Mouse (Mus musculus): ENCODE measurements around the gene Ceacam10.
"Not testable (repeated sequence)": the region's sequence is repeated elsewhere in the genome, so short reads cannot be mapped to it uniquely, and the experiment has no call there.

Ceacam10 gene

DNA sequence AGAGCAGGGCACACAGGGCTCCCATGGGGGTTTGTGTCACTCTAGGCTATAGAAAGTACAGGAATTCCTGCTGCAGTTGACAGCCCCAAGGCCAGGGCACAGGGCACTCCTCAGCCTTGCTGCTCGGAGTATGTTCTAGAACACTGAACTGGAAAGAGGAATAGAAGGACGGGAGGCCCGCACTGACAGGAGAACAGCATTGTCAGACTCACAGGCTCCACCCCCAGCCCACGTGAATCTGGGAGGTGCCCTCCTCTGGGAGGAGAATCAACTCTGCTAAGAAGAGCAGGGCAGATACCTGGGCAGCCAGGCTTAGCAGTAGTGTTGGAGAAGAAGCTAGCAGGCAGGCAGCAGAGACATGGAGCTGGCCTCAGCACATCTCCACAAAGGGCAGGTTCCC, at the start of gene Ceacam10:
Gene Ceacam10, plus strand, starts transcription at position 289 of the 400 bp plus-strand sequence.
- not testable (repeated sequence) for DNase-seq

DNA sequence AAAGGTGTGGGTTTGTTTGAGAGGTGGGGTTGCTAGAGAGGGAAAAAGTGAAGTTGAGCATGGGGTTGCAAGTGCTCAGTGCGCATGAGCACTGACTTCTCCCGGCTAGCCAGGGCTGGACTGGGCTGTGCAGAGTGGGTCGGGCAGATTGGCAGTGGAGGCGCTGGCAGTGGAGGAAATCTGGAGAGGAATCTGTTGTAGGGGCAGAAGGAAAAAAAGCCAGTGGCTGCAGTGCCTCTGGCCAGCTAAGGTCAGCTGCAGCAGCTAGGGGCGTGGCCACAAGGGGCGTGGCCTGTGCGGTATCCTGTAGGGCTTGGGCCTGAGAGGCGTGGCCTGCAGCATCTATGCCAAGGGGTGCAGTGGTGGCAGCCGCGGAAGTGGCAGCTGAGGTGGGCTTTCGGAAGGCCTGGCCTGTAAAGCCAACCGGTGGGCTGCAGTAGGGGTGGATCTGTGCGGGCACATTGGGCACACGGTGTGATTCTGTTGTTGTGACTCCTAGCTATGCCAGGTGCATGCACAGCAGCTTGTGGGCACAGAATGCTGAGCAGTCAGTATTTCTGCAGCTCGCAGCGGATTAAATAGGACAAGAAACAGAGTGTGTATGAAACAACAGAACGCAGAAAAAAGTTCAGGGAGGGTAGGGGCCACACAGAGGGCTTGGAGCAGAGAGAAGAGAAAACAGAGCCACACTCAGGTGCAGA, 40.9 kb upstream of the Ceacam10 start:
- no peak for DNase-seq

DNA sequence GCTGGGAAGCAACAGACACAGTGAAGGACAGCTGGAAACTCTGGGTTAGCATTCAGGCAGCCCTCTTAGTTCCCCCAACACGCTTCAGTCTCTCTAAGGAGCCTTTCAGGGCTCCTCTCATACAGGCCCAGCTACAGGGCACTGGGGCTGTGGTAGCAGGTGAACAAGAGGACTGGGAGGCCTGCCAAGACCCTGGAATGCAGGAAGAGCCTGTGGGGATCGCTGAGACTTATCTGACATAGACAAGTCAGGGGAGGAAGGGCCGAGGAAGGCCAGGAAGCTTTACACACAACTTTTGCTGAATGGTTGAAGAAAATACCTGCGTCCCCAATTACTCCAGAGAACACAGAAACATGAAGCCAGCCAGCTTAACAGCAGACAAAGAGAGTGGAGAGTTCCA, 26.3 kb upstream of the Ceacam10 start:
- DNase-seq, result no peak

DNA sequence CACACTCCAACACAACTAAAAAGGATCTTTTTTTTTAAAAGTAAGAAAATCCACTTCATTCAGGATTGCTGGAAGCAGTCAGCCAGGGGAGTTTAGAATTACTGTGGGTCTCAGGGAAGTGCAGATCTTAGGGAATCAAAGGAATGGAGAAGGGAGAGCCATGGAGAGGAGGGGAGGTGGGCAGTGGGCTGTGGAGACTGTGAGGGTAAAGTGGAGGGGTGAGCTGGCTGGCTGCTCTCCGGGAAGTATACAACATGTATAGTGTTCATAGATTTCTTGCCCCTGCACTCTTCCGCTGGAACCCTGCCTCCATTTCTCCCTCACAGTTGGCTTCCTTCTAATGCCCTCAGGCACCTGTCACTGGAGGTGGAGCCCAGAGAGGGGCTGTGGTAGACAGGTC, 25.4 kb upstream of the Ceacam10 start:
- no peak for DNase-seq

DNA sequence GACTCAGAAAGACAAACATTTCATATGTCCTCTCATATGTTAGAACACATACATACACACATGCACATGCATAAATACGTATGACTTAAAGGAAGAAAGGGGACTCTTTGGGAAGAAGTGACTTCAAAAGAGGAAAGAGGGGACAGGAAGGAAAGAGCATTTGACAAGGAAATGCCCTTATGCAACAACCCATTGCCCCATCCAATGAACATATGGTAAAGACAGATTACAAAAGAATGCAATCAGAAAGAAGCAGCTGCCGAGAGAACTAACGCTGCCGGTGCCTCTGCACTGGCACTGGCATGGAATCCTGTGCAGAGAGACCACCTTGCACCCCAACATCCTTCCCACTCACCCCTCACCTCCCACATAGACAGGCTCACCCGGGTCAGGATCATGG, 23.5 kb upstream of the Ceacam10 start:
- no peak for DNase-seq

DNA sequence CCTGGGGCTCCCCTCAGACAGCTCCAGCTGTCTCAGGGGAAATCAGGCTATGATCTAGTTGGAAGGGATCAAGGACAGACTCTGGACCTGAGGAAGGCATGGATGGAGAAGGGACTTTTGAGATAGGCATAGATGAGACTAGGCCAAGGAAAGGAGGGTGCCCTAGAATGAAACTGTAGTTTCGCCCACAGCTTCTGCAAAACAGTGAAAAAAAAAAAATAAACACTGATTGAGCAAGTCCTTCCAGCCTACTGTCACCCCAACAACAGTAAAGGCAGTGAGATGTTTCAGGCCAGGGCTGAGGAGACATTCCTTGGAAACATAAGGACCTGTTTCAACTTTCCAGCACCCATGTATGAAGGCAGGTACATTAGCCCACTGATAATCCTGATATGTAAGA, 18.5 kb upstream of the Ceacam10 start:
- DNase-seq, result no peak

DNA sequence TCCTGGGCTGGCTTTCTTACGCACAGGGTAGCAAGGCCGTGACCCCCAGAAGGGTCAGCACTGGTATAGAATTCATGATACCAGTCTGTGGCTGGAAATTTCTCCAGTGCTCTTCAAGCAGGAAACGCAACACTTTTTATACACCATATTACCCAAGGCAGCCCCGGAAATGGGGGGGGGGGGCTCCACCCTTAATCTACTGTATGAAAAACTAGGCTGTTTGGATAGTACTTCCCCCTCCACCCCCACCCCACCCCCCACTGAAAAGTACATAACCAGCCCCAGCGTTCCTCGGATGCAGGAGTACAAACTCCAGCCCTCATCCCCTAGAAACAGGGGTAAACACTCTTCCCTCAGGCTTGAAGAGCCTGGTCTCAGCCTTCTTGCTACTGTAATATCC, 16.8 kb upstream of the Ceacam10 start, which contains the start of gene Cd177:
Gene Cd177, minus strand, starts transcription at position 101 of the 400 bp plus-strand sequence.
- DNase-seq, result no peak

DNA sequence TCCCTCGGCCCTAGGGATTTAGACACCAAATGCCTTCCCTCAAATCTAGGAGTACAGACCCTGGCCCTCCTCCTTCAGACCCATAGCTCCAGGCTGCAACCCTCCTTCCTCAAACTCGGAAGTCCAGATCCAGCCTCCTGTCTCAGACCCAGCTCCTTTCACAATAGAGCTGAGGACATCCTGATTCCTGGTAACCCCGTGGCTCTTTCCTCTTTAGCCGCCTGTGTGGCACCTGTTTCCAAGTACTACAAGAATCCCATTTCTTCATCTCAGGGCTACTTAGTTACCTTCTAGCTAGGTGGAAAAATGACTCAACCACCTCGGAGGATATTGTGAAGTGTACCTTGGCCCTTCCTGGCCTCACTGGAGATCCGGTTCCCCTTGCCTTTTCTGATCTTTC, 15.8 kb upstream of the Ceacam10 start:
- no peak for DNase-seq

DNA sequence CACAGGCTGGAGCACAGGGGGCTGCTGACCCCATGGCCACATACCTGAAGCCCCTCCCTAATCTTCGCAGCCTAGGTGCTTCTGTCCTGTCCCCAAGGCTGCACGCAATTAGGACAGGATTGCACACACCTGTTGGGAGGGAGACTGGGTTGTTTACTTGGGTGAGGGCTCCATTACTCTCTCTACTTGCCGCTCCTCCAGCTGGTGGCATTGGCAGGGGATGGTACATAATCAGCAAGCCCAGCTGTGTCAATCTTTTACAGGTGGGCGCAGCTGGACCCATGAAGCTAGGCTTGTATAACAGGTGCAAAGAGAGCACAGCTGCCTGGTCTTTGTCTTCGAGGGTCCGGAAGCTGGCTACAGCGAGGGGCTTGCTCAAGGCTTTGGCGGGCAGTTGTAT, 14.4 kb upstream of the Ceacam10 start:
- no peak for DNase-seq

DNA sequence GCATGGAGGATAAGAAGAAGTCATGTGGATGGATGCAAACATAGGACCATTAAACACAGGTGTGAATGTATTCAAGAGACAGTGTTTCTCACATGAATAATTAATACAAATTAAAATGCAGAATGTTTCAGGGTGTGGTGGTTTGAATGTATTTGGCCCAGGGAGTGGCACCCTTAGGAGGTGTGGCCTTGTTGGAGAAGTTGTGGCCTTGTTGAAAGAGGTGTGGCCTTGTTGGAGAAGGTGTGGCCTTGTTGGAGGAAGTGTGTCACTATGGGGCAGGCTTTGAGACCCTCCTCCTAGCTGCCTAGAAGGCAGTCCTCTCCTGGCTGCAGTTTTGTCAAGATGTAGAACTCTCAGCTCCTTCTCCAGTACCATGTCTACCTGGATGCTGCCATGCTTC, 5.6 kb upstream of the Ceacam10 start:
- DNase-seq, result no peak

DNA sequence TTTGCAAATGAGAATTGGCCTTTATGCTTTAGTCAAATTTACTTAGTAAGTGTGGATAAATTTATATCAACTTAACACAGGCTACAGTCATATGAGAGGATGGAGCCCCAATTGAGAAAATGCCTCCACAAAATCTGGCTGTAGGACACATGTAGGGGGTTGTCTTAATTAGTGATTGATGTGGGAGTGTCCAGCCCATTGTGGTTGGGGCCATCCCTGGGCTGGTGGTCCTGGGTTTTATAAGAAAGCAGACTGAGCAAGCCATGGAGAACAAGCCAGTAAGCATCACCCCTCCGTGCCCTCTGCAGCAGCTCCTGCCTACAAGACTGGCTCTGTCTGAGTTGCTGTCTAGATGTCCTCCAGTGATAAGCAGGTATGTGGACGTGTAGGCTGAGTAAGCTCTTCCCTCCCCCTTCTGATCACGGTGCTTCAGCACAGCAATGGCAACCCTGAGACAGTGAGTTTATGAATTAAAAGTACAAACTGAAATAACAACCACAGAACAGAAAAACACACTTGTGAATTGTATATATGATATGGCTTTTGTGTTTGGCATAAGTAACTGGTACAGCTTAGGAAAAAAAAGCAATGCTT, 3.0 kb upstream of the Ceacam10 start:
- no peak for DNase-seq

DNA sequence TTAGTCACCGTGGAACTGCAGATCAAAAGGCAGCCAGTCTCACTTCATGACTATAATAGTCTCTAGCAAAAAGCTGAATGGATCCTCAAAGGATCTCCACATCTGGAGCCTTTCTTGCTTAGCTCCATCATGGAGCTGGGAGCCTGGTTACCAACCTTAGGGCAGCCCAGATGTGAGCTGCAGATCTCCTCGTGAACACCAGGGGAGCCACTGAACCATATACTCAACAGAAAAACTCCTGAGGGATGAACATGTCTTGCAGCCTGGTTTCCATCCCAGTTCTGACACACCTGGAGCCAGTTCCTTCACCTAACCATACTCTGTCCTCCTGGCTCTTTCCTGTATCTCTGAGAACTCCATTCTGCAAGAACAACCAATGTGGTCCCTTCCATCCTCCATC, 861 bp upstream of the Ceacam10 start:
- no peak for DNase-seq

DNA sequence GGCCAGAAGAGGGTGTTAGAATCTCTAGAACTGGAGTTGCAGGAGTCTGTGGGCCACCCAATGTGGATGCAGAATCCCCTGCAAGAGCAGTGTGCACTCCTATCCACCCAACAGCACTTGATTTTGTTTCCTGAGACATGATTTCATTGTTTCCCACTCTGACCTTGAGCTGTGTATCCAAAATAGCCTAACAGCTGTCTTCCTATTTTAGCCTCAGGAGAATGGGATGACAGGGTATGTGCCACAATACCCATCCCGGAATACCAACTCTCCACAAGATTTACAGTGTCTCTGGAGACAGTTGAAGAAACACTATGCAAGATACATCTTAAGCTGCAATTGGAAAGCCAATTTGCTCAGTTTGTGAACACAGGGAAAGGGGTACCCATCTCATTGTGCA, 20.9 kb downstream of the Ceacam10 start:
- no peak for DNase-seq

DNA sequence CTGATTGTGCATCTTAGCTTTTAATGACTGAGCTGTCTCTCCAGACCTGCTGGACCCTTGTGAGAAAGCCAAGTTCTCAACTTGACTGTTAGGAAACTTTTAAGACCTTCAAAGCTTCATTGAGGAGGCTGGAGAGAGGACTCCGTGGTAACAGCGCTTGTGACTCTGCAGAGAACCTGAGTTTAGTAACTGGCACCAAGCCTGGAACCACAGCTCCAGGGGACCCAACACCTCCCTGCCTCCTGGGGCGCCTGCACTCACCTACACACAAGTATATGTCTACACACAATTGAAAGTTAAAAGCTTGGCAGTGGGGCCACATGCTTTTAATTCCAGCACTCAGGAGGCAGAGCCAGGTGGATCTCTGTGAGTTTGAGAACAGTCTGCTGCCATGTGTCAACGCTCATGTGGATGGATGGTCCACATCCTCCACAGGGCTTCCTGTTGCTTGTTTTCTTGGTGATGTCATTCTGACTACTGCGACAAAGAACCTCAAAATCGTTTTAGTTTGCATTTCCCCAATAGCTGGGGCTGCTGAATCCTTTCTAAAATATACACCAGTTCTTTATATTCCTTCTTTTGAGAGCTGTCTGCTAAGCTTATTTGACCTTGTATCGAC, 25.3 kb downstream of the Ceacam10 start:
- no peak for DNase-seq

DNA sequence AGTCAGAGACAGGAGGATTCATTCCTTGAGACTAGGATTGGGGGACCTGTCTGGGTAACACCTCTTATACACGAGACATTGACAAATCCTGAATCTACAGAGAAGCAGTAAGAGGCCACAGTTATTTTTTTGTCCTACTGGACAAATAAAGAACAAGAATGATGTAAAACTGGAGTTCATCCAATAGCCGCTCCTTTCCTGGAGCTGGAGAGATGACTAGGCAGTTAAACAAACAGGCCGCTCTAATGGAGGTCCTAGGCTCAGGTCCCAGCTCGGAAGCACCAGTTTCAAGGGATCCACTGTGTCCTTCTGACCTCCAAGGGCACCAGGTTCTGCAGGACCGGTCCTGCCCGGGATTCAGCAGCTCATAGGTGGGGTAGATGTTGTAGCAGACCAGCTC, 27.8 kb downstream of the Ceacam10 start:
- DNase-seq, result no peak

DNA sequence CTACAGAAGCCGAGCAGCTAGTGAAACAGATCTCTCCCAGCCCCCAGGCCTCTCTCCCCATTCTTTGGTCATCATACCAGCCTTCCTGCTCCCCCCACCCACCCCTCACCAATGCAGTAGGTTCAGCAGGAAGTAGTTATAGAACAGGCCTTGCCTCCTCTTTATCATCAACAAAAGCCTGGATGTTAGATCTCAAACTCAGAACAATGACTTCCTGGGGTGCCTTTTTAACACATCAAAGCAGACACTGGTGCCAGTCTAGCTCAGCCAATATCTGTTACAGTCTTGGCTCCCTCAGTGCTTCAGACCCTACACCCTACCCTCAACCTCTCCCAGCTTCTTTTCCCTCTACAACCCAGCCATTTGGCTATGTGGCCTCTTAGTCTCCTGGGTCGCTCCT, 32.0 kb downstream of the Ceacam10 start:
- no peak for DNase-seq

DNA sequence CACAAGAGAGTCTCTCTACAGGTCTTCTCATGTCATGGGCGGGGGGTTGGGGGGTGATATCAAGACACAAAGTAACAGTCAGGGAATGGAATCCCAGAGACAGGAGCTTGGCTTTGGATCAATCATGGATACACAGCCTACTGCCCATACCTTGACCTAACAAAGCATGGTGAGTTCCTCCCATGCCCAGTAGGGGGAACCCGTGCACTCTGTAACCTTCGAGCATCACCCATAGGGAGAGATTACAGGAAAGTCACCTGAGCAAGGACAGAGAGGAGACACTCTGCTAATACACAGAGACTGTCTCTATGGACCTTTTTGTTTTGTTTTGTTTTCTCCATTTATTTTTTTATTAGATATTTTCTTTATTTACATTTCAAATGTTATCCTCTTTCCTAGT, 40.5 kb downstream of the Ceacam10 start:
- DNase-seq, result peak; percentile 29 to 48

DNA sequence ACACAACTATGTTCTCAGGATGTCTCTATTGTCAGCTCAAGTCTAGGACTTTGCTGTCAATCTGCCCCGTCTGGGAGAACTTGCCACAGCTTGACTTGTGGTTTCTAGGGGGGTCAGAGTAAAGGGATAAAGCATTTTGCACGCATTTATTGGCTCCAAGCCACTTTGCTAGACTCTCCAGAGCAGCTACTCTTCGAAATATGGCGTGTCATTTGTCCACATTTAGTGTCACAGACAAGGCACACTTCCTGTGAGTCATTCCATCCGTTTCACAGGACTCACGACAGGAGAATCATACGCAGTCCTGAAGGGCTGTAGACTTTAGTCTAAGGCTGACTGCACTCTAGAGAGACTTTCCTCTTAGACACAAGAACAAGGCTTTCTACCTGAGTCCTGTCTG, 47.4 kb downstream of the Ceacam10 start:
- DNase-seq, result no peak

DNA sequence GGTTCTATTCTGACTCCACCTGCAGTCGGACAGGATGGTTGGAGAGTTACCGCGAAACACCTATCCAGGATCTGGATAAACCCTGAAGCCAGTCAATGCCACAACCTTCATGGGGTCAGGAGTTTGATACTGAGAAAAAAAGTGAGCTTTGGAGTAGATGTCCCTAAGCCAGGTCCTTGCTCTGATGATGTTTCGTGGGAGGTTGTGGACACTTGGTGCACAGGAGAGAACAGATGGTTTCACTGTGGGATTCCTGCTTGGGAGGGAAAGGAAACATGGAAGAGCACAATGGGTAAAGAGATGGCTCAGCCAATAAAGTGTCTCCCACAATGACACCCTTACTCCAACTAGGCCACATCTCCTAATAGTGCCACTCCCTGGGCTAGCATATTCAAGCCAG, 50.2 kb downstream of the Ceacam10 start:
- DNase-seq, result no peak

All from thymus, adult 18-20 months (tissue).